Mouse (Mus musculus) naive thymus-derived CD4-positive, alpha-beta T cell, adult 2 months (primary cell): ENCODE results near the gene Tspan31.
A peak's percentile ranks its signal among the peaks of the same experiment; 100 is the strongest.
"Not testable (repeated sequence)": the region's sequence is repeated elsewhere in the genome, so short reads cannot be mapped to it uniquely, and the experiment has no call there.

Experiments used
- DNase-seq: peaks from one replicate; pipeline ENCODE4 v3.0.0-alpha.2; 2011; ENCODE audit warnings: low read depth

Gene Tspan31

GRCm38 (mm10) chr10:127083292-127083914 is 13.3 kb upstream of the Tspan31 start:
- no peak for DNase-seq

DNA sequence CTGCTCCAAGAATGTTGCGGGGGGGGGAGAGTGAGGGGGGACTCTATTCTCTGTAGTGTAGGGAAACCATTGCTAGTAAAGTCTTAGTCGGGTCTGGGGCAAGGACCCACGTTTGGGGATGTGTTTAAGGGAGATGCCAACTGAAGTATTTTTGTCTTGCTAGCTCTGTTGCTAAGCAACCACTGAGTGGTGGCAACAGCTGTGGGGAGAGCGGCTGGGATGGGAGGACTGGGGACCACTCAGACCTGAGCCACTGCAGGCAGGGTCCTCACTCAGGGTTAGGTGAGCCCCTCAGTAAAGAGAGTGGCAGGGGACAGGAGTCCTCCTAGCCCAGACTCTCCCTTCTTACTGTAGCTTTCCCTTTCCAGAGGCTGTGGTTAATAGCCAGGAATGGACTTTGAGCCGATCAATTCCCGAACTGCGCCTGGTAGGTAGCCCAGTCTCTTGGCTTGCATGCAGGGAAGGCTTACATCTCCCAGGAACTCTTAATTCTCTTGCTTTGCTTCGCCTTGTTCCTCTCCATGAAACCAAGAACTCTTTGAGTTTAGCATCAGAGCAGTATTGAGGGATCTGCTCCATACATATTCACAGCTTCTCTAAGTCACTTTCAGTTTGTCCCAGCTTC is 12.0 kb upstream of the Tspan31 start:
- no peak for DNase-seq

DNA sequence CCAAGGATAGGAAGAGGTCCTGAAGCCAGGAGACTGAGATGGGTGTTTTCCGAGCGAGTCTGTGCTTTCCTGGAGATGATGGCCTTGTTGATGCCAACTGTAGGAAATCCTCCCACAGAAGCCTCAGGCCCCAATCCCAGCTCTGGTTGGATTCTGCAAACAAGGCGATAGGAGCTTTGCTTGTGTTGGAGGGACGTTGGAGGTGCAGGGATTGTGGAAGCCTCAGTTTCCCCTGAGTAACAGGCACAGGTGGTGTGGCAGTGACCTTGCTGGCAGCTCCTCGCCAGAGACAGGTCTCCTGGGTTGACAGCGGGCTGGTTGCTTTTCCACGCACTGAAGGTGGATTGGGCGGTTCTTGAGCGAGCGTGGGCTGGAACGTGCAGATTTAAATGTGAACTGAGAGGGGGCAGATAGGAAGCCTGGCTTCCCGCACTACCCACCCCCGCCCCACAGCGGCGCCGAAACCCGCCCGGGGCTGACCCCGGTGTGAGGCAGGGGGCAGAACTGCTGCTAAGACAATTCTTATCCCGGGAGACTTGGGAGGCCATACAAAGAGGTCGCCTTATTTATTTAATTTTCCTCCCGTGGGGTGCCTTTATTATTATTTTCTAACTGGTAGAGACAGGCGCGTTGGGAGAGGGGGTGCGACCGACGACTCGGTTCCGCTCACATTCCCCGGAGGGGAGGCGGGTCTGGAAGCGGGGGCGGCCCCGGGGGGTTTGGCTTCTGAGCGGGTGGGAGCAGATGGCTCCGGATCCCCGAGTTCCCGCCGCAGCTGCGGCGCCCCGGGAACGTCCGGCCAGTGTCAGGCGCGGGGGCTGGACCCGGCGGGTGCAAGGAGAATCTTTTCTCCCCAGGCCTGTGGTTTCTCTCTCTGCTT is 11.1 kb upstream of the Tspan31 start:
- DNase-seq = no peak

GRCm38 (mm10) chr10:127079665-127080391 is 9.8 kb upstream of the Tspan31 start:
- no peak for DNase-seq

GRCm38 (mm10) chr10:127078677-127079575 is 8.9 kb upstream of the Tspan31 start:
- DNase-seq = no peak

DNA sequence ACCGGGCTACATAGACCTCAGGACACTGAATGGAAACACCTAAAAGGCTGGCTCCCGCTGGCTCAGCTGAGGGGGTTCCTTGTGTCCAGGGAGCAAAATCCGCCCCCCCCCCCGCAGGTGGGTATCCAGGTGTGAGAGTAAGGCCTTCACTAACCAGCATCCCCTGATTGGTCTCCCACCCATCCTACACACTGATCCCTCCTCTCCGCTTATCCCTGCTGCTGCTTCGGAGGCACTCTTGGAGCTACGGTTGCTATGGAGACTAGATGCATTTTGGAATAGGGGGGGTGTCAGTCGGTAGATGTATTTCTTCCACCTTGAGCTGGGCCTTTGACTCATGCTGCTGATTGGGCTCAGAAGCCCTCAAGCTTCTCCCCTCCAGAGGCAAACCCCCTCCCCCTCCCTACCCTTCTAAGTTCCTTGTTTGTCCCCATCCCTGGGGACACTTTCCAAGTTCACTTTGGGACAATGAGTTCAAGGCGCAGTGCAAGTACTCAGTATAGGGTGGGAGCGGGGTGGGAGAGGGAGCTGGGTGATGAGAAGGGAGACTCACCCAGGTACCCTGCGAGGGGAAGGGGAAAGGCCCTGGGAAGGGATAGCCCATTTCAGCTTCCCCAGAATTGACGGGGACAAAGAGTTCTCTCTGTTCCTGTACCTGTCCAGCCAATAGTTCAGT is 8.1 kb upstream of the Tspan31 start:
- no peak for DNase-seq

DNA sequence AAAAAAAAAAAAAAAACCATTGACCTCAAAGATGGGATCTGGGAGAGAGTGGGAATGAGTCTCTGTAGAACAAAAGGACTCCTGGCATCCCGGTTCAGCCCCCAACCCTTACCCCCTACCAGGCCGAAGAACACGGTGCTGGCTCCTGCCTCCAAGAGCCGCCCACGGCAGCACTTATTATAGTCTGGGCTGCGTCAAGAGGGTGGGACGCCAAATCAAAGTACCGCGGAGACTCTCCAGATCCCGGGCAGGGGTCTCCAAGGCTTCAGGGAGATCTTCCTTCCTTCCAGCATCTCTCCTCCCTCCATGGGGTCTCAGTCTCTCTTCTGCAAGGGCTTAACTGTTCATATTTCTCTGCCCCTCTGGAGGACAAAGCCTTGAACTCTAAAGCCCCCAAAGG is 7.5 kb upstream of the Tspan31 start:
- no peak for DNase-seq

- peak; percentile 89 for DNase-seq
Observed at GRCm38 (mm10) chr10:127076082-127076481, 6.0 kb upstream of the Tspan31 start.

DNA sequence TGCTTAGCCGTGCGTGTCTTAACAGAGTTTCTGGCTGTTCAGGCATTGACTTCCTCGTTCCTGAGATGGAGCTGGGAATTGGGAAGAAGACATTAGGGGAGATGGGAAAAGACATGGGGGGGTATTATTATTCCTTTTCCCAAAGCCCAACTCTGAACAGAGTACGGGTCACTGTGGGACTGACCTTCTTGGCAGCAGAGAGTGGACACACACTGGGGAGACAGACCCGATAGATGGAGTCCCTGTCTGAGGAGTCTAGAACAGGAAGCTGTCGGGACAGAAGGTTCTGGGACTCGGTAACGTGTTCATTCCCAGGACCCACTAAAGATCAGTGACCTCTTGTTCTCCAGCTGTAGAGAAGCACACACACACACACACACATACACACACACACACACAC is 5.6 kb upstream of the Tspan31 start:
- DNase-seq = no peak

- peak; percentile 89 for DNase-seq
Observed at GRCm38 (mm10) chr10:127075080-127075479, 5.0 kb upstream of the Tspan31 start, which contains the start of gene Agap2. Agap2 (plus strand) TSS chr10:127075284.

DNA sequence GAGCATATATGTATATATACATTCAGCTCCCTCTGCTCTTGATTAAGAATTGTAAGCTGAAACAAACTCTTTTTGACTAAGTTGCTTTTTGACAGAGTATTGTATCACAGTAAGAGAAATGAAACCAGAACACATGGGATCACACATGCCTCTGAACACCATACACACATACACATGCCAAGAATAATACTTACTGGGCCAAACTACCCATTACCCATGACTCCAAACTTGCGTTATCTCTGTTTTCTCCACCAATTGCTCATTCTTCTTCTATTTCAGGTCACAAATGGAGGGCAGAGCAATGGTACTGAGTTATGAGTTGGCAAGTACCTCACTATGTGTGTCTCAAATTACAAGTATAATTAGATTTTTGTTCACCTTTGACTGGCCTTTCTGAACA is 3.9 kb upstream of the Tspan31 start:
- DNase-seq = no peak

DNA sequence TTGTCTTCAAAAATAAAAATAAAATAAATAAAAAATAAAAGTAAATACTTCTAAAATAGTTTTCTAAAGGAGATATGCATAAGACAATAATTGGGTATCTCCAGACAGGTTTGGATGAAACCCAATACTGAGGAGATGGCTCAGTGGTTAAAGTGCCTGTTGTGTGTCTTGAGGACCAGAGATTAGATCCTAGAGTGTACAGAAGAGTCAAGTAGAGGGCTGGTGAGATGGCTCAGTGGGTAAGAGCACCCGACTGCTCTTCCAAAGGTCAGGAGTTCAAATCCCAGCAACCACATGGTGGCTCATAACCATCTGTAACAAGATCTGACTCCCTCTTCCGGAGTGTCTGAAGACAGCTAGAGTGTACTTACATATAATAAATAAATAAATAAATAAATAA is 2.9 kb upstream of the Tspan31 start:
- not testable (repeated sequence) for DNase-seq

DNA sequence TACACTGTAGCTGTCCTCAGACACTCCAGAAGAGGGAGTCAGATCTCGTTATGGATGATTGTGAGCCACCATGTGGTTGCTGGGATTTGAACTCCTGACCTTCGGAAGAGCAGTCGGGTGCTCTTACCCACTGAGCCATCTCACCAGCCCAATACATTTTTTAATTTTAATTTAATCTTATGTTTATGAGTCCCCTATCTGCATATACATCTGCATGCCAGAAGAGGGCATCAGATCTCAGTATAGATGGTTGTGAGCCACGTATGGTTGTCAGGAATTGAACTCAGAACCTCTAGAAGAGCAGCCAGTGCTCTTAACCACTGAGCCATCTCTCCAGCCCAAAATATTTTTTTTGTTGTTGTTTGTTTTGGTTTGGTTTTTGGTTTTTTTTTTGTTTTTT is 2.2 kb upstream of the Tspan31 start:
- DNase-seq = not testable (repeated sequence)

DNA sequence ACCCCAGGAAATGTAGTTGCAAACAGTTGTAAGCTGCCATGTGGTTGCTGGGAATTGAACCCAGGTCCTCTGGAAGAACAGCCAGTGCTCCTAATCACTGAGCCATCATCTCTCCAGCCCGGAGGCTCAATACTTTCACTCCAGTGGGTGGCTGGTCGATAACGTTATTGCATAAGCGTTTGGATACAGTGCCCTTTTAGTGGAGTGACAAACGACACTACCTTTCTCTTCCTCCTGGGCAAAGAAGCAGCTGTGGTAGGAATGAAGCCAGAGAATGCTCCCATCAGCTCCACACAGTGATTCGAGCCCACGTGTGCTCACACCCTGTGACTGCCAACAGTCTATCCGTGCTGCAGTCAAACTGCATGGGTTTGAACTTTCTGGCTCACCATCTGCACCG is 1.1 kb upstream of the Tspan31 start:
- DNase-seq = no peak

DNA sequence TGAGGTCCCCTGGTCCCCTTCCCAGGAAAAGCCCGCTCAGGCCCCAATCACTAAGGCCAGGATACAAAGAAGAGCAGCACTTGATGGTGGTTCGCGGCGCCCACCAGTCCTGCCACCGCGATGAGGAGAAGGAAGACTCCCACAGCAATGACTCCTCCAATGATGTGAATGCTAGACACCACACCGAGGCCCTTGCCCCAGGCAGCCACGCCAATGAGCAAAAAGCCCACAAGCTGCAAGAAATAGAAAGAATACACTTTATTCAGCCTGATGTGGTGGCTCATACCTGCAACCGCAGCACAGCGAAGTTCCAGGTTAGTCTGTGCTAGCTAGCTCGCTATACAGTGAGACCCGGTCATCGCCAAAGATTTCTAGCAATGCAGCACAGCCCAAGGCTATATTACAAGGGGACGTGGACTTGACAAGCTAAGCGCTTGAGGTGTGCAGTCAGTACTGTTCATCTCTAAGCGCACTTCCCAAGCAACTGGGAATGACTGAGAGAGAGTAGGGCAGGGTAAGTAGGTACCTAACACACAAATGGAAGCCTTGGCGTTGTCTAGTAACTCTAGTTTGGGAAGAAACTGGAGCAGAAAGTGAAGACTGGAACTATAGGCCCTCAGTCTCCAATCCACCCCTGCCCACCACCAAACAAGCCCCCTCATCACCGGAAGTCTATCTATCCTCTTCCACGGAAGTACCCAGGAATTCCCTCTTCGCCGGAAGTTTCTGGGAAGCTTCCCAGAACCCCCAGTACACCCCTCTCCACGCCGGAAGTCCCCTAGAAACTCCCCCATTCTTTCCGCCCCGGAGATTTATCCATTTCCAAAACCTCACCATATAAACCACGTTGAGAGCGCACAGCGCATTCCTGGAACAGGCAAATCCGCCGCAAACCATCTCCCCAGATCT is 529 bp downstream of the Tspan31 start:
- DNase-seq = no peak

DNA sequence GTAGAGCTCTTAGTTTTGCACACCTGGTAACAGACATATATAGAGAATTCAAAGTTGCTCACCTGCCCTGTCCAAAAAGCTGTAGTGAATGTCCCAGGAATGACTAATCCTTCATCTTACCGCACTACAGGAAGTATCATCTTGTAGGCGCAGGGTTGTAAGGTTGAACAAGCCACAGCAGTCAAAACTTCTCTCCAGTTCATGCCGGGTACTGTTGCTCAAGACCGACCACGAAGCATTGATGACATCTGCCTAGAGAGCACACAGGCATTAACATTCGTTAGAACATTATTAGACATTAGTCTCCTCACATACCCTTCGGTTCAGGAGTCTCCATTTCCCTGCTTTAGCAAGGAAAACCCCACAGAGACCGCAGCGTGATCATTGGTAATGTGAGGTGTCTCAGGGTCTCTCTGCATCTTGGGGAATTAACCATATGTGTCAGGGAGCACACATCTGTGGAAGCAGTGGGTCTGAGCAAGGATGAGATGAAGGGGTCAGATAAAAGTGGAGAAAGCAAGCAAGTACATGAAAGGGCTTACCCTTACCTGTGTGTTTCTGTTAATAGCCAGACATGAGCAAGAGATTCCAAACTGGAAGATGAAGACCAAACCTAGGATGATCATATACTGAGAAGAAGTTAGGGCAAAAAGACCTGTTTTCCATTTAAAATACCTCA is 1.6 kb downstream of the Tspan31 start:
- no peak for DNase-seq

- DNase-seq = no peak
Observed at GRCm38 (mm10) chr10:127066519-127067018, 3.5 kb downstream of the Tspan31 start.

DNA sequence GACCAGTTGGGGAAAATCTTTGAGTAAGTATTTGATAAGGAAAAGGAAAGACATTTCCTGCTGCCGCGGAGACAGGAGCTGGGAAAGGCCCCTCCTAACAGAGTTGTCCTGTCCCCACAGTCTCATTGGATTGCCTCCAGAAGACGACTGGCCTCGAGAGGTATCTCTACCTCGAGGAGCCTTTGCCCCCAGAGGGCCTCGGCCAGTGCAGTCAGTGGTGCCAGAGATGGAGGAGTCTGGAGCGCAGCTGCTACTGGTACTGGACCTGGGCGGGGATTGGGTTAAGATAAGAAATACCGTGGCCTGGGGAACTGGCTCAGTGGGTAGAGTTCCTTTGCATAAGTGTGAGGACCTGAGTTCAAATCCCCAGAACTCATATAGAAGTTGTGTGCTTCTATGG is 4.1 kb downstream of the Tspan31 start:
- no peak for DNase-seq
